Mouse (Mus musculus): Measurements from ENCODE around the gene Cd248. TPM values are rescaled to one million over a fixed set of nuclear protein-coding genes. Genes with fewer than 3 reads are reported as not detected.

Gene Cd248
- total RNA-seq, 2 experiments from 2014 or later: 13.8 to 23.3 TPM

- DNase-seq: no peak
Measured at GRCm38 (mm10) chr19:5051515-5051914, 16.4 kb upstream of the Cd248 start.

- DNase-seq: no peak
Measured at GRCm38 (mm10) chr19:5052166-5052822, 15.6 kb upstream of the Cd248 start.

GRCm38 (mm10) chr19:5052853-5053252 lies 15.0 kb upstream of the Cd248 start:
- DNase-seq: no peak

- DNase-seq: no peak
Measured at GRCm38 (mm10) chr19:5053909-5054308, 14.0 kb upstream of the Cd248 start.

- no peak for DNase-seq
Measured at GRCm38 (mm10) chr19:5056251-5056650, 11.6 kb upstream of the Cd248 start.

GRCm38 (mm10) chr19:5057876-5058775 lies 9.8 kb upstream of the Cd248 start:
- DNase-seq: no peak

GRCm38 (mm10) chr19:5058801-5059771 lies 8.8 kb upstream of the Cd248 start:
- no peak for DNase-seq

GRCm38 (mm10) chr19:5060365-5061330 lies 7.2 kb upstream of the Cd248 start:
- peak; percentile 61 for DNase-seq

GRCm38 (mm10) chr19:5062041-5062440 lies 5.8 kb upstream of the Cd248 start:
- no peak for DNase-seq

GRCm38 (mm10) chr19:5062446-5062845 lies 5.4 kb upstream of the Cd248 start:
- peak; percentile 79 for DNase-seq

GRCm38 (mm10) chr19:5065104-5065503 lies 2.8 kb upstream of the Cd248 start:
- peak; percentile 62 for DNase-seq

- no peak for DNase-seq
Measured at GRCm38 (mm10) chr19:5067040-5067799, 658 bp upstream of the Cd248 start.

- no peak for DNase-seq
Measured at GRCm38 (mm10) chr19:5068570-5069234, 824 bp downstream of the Cd248 start.

- DNase-seq: no peak
Measured at GRCm38 (mm10) chr19:5069486-5069885, 1.6 kb downstream of the Cd248 start.

- no peak for DNase-seq
Measured at GRCm38 (mm10) chr19:5069978-5070377, 2.1 kb downstream of the Cd248 start.

GRCm38 (mm10) chr19:5071077-5071476 lies 3.2 kb downstream of the Cd248 start:
- no peak for DNase-seq

GRCm38 (mm10) chr19:5071545-5072369 lies 3.9 kb downstream of the Cd248 start:
- peak; percentile 82 for DNase-seq

GRCm38 (mm10) chr19:5072389-5073019 lies 4.6 kb downstream of the Cd248 start:
- no peak for DNase-seq
